Mouse (Mus musculus): ENCODE data around the gene 9230112D13Rik. TPM values are rescaled to one million over a fixed set of nuclear protein-coding genes. Genes with fewer than 3 reads are reported as not detected.

The 9230112D13Rik gene
- total and polyA plus RNA-seq, 3 experiments: not detected

- no peaks in the 10 kb centered on the region for H3K9me3 ChIP-seq (replicated peaks; ENCODE audit: insufficient read depth, low read length)
- H3K27me3 ChIP-seq (ENCODE audit: control insufficient read depth in 1 of 2, insufficient read depth in 2 of 2, low read length in 2 of 2): no peaks in the 10 kb centered on the region; a peak in 1 of 4 replicates
- H3K27ac ChIP-seq (ENCODE audit: control insufficient read depth, low read depth, low read length): no peak overlapping the region
- H3K36me3 ChIP-seq (ENCODE audit: control insufficient read depth in 1 of 2, insufficient read depth in 2 of 2, low read length in 2 of 2): no peaks in the 10 kb centered on the region
- no peak overlapping the region for H3K4me3 ChIP-seq (ENCODE audit: control insufficient read depth in 1 of 2, insufficient read depth in 1 of 2, low read depth in 2 of 2, low read length in 2 of 2)
- no peak overlapping the region for H3K9ac ChIP-seq (ENCODE audit: control insufficient read depth, low read depth, low read length, poor library complexity, severe bottlenecking)
- H3K79me2 ChIP-seq (ENCODE audit: control insufficient read depth, insufficient read depth, low read length, poor library complexity): no peaks in the 10 kb centered on the region; the same call in 1 of the 2 replicates
- no peak for TF ChIP-seq ZMIZ1 (IDR thresholded peaks at IDR 0.05; ENCODE audit: low read depth, low read length)
- no peak for TF ChIP-seq MEF2A (IDR thresholded peaks at IDR 0.05; ENCODE audit: extremely low read depth, insufficient replicate concordance, low read depth, low read length, poor library complexity, severe bottlenecking)
- no peak for TF ChIP-seq GATA1 (IDR thresholded peaks at IDR 0.05; ENCODE audit: low read depth, low read length)
- TF ChIP-seq MXI1 (IDR thresholded peaks at IDR 0.05; ENCODE audit: low read depth, low read length): no peak
- no peak for TF ChIP-seq SMC3 (IDR thresholded peaks at IDR 0.05; ENCODE audit: low read depth, low read length)
- no peak for TF ChIP-seq UBTF (IDR thresholded peaks at IDR 0.05; ENCODE audit: borderline replicate concordance, insufficient read depth, low read depth, low read length)
- TF ChIP-seq MAFK (IDR thresholded peaks at IDR 0.05; ENCODE audit: borderline replicate concordance, low read depth, low read length): no peak
- no peak for TF ChIP-seq KAT2A (conservative IDR thresholded peaks at IDR 0.05; ENCODE audit: low read depth, low read length)
- TF ChIP-seq TAL1 (IDR thresholded peaks at IDR 0.05; ENCODE audit: low read length): no peak
- TF ChIP-seq MAX (IDR thresholded peaks at IDR 0.05; ENCODE audit: low read length): no peak
- TF ChIP-seq USF1 (IDR thresholded peaks at IDR 0.05; ENCODE audit: low read depth, low read length): no peak
- no peaks in the 10 kb centered on the region; a peak in 1 of 4 replicates for H3K4me1 ChIP-seq (ENCODE audit: control insufficient read depth in 1 of 2, insufficient read depth in 2 of 2, low read length in 2 of 2)
- DNase-seq (ENCODE audit: low read depth, low spot score): no peak
These were observed 29.9 kb downstream of the 9230112D13Rik start for GRCm38 (mm10) chr14:34492688-34493087.

- no peaks in the 10 kb centered on the region; the same call in 1 of the 2 replicates for H3K79me2 ChIP-seq (ENCODE audit: control insufficient read depth, insufficient read depth, low read length, poor library complexity)
These were observed 31.6 kb downstream of the 9230112D13Rik start for GRCm38 (mm10) chr14:34490965-34491364.

GRCm38 (mm10) chr14:34489928-34490327, 32.7 kb downstream of the 9230112D13Rik start:
- no peaks in the 10 kb centered on the region for H3K9me3 ChIP-seq (replicated peaks; ENCODE audit: insufficient read depth, low read length)
- H3K36me3 ChIP-seq (ENCODE audit: control insufficient read depth in 1 of 2, insufficient read depth in 2 of 2, low read length in 2 of 2): no peaks in the 10 kb centered on the region
- no peak for TF ChIP-seq USF1 (IDR thresholded peaks at IDR 0.05; ENCODE audit: low read depth, low read length)
- DNase-seq (ENCODE audit: low read depth, low spot score): no peak
- H3K79me2 ChIP-seq (ENCODE audit: control insufficient read depth, insufficient read depth, low read length, poor library complexity): no peaks in the 10 kb centered on the region; the same call in 1 of the 2 replicates
- H3K4me3 ChIP-seq (ENCODE audit: control insufficient read depth in 1 of 2, insufficient read depth in 1 of 2, low read depth in 2 of 2, low read length in 2 of 2): no peak overlapping the region
- no peak overlapping the region for H3K27ac ChIP-seq (ENCODE audit: control insufficient read depth, low read depth, low read length)
- no peaks in the 10 kb centered on the region; a peak in 1 of 4 replicates for H3K27me3 ChIP-seq (ENCODE audit: control insufficient read depth in 1 of 2, insufficient read depth in 2 of 2, low read length in 2 of 2)
- no peak overlapping the region for H3K9ac ChIP-seq (ENCODE audit: control insufficient read depth, low read depth, low read length, poor library complexity, severe bottlenecking)
- no peaks in the 10 kb centered on the region for H3K4me1 ChIP-seq (ENCODE audit: control insufficient read depth in 1 of 2, insufficient read depth in 2 of 2, low read length in 2 of 2)

More at GRCm38 (mm10) chr14:34490965-34491364, 31.6 kb downstream of the 9230112D13Rik start:
- H3K36me3 ChIP-seq (ENCODE audit: control insufficient read depth in 1 of 2, insufficient read depth in 2 of 2, low read length in 2 of 2): no peaks in the 10 kb centered on the region
- no peaks in the 10 kb centered on the region for H3K9me3 ChIP-seq (replicated peaks; ENCODE audit: insufficient read depth, low read length)
- H3K9ac ChIP-seq (ENCODE audit: control insufficient read depth, low read depth, low read length, poor library complexity, severe bottlenecking): no peak overlapping the region
- H3K4me1 ChIP-seq (ENCODE audit: control insufficient read depth in 1 of 2, insufficient read depth in 2 of 2, low read length in 2 of 2): no peaks in the 10 kb centered on the region
- H3K4me3 ChIP-seq (ENCODE audit: control insufficient read depth in 1 of 2, insufficient read depth in 1 of 2, low read depth in 2 of 2, low read length in 2 of 2): no peak overlapping the region
- no peak overlapping the region for H3K27ac ChIP-seq (ENCODE audit: control insufficient read depth, low read depth, low read length)
- DNase-seq (ENCODE audit: low read depth, low spot score): no peak
- no peaks in the 10 kb centered on the region; a peak in 1 of 4 replicates for H3K27me3 ChIP-seq (ENCODE audit: control insufficient read depth in 1 of 2, insufficient read depth in 2 of 2, low read length in 2 of 2)
- TF ChIP-seq MAZ (IDR thresholded peaks at IDR 0.05; ENCODE audit: low read depth, low read length): no peak
- TF ChIP-seq CTCF (IDR thresholded peaks at IDR 0.05 in 2 of 3, conservative IDR thresholded peaks at IDR 0.05 in 1 of 3; ENCODE audit: control insufficient read depth in 1 of 3, insufficient read depth in 1 of 3, low read depth in 2 of 3, low read length in 3 of 3, poor library complexity in 1 of 3, severe bottlenecking in 1 of 3): no peak
- no peak for TF ChIP-seq GATA1 (IDR thresholded peaks at IDR 0.05; ENCODE audit: low read depth, low read length)
